Mouse (Mus musculus): ENCODE results near the gene Kcnj5. TPM values are rescaled to one million over a fixed set of nuclear protein-coding genes. Genes with fewer than 3 reads are reported as not detected.

Kcnj5 gene
- polyA plus RNA-seq, 1 experiment from 2014 or later, result 2.4 TPM

GRCm38 (mm10) chr9:32314071-32314470, 30.1 kb downstream of the Kcnj5 start:
- Histone ChIP-seq H3K36me3 (ENCODE audit: insufficient read depth, low read length) (no peaks in the 10 kb centered on the region), H3K9ac (ENCODE audit: low read depth, low read length) (no peak overlapping the region), H3K4me1 (replicated peaks; ENCODE audit: insufficient read depth, low read length) (peaks cover 6% of the 10 kb centered on the region), H3K27ac (no peak overlapping the region), H3K9me3 (replicated peaks; ENCODE audit: low read length) (no peaks in the 10 kb centered on the region), H3K27me3 (ENCODE audit: insufficient read depth, low read length) (no peaks in the 10 kb centered on the region), H3K4me2 (ENCODE audit: low read length) (no peak overlapping the region), H3K4me3 (replicated peaks; ENCODE audit: low read depth, low read length) (no peak overlapping the region)
- no peak for DNase-seq (ENCODE audit: low spot score)
- TF ChIP-seq CTCF (IDR thresholded peaks at IDR 0.05; ENCODE audit: low read depth), result no peak
- ATAC-seq (replicated peaks; ENCODE audit: low FRiP score, low read depth), result no peak
- WGBS, result 81% methylated on average over 3 of the region's 3 CpGs

- no peak overlapping the region for H3K4me3 ChIP-seq (replicated peaks; ENCODE audit: low read depth, low read length)
- H3K9me3 ChIP-seq (replicated peaks; ENCODE audit: low read length), result no peaks in the 10 kb centered on the region
- ATAC-seq (replicated peaks; ENCODE audit: low FRiP score, low read depth), result no peak
- no peak for DNase-seq (ENCODE audit: low spot score)
- no peaks in the 10 kb centered on the region for H3K36me3 ChIP-seq (ENCODE audit: insufficient read depth, low read length)
- H3K27ac ChIP-seq, result no peak overlapping the region
- TF ChIP-seq CTCF (IDR thresholded peaks at IDR 0.05; ENCODE audit: low read depth), result no peak
- H3K9ac ChIP-seq (ENCODE audit: low read depth, low read length), result no peak overlapping the region
- H3K27me3 ChIP-seq (ENCODE audit: insufficient read depth, low read length), result no peaks in the 10 kb centered on the region
- peak overlapping the region; percentile 32; the same call in 1 of the 2 replicates for H3K4me2 ChIP-seq (ENCODE audit: low read length)
- 51% methylated on average over 4 of the region's 4 CpGs for WGBS
- peaks cover 6% of the 10 kb centered on the region; the same call in 1 of the 2 replicates for H3K4me1 ChIP-seq (replicated peaks; ENCODE audit: insufficient read depth, low read length)
Observed at GRCm38 (mm10) chr9:32312208-32312607, 31.9 kb downstream of the Kcnj5 start.

GRCm38 (mm10) chr9:32311786-32312185, 32.4 kb downstream of the Kcnj5 start:
- no peaks in the 10 kb centered on the region for H3K27me3 ChIP-seq (ENCODE audit: insufficient read depth, low read length)
- H3K4me1 ChIP-seq (replicated peaks; ENCODE audit: insufficient read depth, low read length), result peaks cover 6% of the 10 kb centered on the region; the same call in 1 of the 2 replicates
- no peak overlapping the region for H3K9ac ChIP-seq (ENCODE audit: low read depth, low read length)
- 26% methylated on average over 14 of the region's 14 CpGs for WGBS
- H3K36me3 ChIP-seq (ENCODE audit: insufficient read depth, low read length), result no peaks in the 10 kb centered on the region
- TF ChIP-seq CTCF (IDR thresholded peaks at IDR 0.05; ENCODE audit: low read depth), result no peak
- ATAC-seq (replicated peaks; ENCODE audit: low FRiP score, low read depth) (no peak), DNase-seq (ENCODE audit: low spot score) (peak; percentile 70)
- no peak overlapping the region for H3K27ac ChIP-seq
- H3K4me3 ChIP-seq (replicated peaks; ENCODE audit: low read depth, low read length), result no peak overlapping the region
- peak overlapping the region; percentile 32; the same call in 1 of the 2 replicates for H3K4me2 ChIP-seq (ENCODE audit: low read length)
- H3K9me3 ChIP-seq (replicated peaks; ENCODE audit: low read length), result no peaks in the 10 kb centered on the region

GRCm38 (mm10) chr9:32302501-32303150, 41.5 kb downstream of the Kcnj5 start:
- no peak overlapping the region for H3K4me3 ChIP-seq (replicated peaks; ENCODE audit: low read depth, low read length)
- H3K27me3 ChIP-seq (ENCODE audit: insufficient read depth, low read length), result no peaks in the 10 kb centered on the region
- no peaks in the 10 kb centered on the region for H3K36me3 ChIP-seq (ENCODE audit: insufficient read depth, low read length)
- TF ChIP-seq CTCF (IDR thresholded peaks at IDR 0.05; ENCODE audit: low read depth), result no peak
- H3K27ac ChIP-seq, result no peak overlapping the region
- no peak overlapping the region for H3K4me2 ChIP-seq (ENCODE audit: low read length)
- DNase-seq (ENCODE audit: low spot score), result no peak
- H3K4me1 ChIP-seq (replicated peaks; ENCODE audit: insufficient read depth, low read length), result no peaks in the 10 kb centered on the region
- H3K9ac ChIP-seq (ENCODE audit: low read depth, low read length), result no peak overlapping the region
- WGBS, result 68% methylated on average over 13 of the region's 13 CpGs
- ATAC-seq (replicated peaks; ENCODE audit: low FRiP score, low read depth), result no peak
- H3K9me3 ChIP-seq (replicated peaks; ENCODE audit: low read length), result no peaks in the 10 kb centered on the region

DNA sequence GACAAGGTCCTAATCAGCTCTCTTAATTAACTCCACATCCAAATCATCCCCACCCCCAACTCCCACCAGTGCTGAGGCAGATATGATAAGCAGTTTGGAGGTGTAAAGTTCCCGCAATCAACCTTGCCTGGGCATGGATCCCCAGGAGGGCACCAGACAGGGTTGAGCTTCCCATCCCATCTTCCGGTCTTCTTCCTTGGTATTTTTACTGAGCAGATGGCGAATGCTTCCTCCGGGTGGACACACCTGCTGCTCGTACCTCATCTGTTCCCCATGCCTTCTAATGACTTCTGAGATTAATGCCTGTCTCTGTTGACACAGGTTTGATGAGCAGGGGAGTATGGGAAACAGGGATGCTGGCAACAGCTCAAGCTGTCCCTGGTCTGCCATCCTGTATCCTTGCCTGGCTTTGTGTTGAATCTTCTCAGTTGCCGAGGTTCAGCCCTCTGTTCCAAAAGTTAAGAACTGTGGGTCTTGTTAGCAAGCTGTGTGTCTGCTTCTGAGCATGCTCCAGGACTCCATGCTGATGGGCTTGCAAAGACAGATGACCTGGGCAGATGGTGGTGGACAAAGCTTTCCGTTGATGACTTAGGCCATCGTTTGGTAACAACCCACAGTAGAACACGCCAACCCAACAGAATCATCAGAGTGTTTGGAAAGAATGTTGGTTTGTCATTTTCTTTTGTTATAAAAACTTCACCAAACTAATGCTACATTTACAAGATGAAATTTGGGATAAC, 48.9 kb downstream of the Kcnj5 start:
- ATAC-seq (replicated peaks; ENCODE audit: low FRiP score, low read depth), result no peak
- H3K4me2 ChIP-seq (ENCODE audit: low read length), result no peak overlapping the region
- H3K27ac ChIP-seq, result no peak overlapping the region
- H3K4me3 ChIP-seq (replicated peaks; ENCODE audit: low read depth, low read length), result no peak overlapping the region
- no peaks in the 10 kb centered on the region for H3K9me3 ChIP-seq (replicated peaks; ENCODE audit: low read length)
- no peaks in the 10 kb centered on the region for H3K27me3 ChIP-seq (ENCODE audit: insufficient read depth, low read length)
- H3K4me1 ChIP-seq (replicated peaks; ENCODE audit: insufficient read depth, low read length), result no peaks in the 10 kb centered on the region
- 89% methylated on average over 9 of the region's 9 CpGs for WGBS
- H3K9ac ChIP-seq (ENCODE audit: low read depth, low read length), result no peak overlapping the region
- H3K36me3 ChIP-seq (ENCODE audit: insufficient read depth, low read length), result no peaks in the 10 kb centered on the region
- TF ChIP-seq CTCF (IDR thresholded peaks at IDR 0.05; ENCODE audit: low read depth), result no peak
- DNase-seq (ENCODE audit: low spot score), result no peak

DNA sequence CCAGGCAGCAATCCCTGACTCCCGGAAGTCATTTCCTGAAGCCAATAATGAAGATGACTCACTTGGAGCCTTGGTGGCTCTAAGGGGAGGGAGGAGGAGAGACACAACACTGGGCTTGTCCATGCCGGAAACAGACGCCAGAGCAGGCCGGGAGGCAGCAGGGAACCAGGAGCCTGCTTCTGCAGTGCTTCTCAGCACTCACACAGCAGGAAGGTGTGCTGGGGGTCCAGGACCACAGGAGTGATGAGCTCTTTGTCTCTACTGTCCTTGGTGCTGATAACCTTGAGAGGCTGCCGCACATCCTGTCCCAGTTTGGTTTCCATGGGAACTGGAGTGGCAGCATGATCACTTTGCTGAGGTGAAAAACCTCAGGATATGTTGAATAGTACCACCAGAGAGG, 51.5 kb downstream of the Kcnj5 start:
- DNase-seq (ENCODE audit: low spot score) (peak; percentile 16), ATAC-seq (replicated peaks; ENCODE audit: low FRiP score, low read depth) (no peak; the same call in 1 of the 2 replicates)
- no peak for TF ChIP-seq CTCF (IDR thresholded peaks at IDR 0.05; ENCODE audit: low read depth)
- Histone ChIP-seq H3K27ac (no peak overlapping the region), H3K27me3 (ENCODE audit: insufficient read depth, low read length) (no peaks in the 10 kb centered on the region), H3K4me3 (replicated peaks; ENCODE audit: low read depth, low read length) (no peak overlapping the region), H3K4me1 (replicated peaks; ENCODE audit: insufficient read depth, low read length) (no peaks in the 10 kb centered on the region), H3K36me3 (ENCODE audit: insufficient read depth, low read length) (no peaks in the 10 kb centered on the region), H3K9me3 (replicated peaks; ENCODE audit: low read length) (no peaks in the 10 kb centered on the region), H3K4me2 (ENCODE audit: low read length) (no peak overlapping the region), H3K9ac (ENCODE audit: low read depth, low read length) (no peak overlapping the region)
- 22% methylated on average over 5 of the region's 5 CpGs for WGBS

All from kidney, postnatal 0 days (tissue).